Mouse (Mus musculus) brain, embryonic 14.5 days (tissue): Measurements from ENCODE around the gene Usp2.

ENCODE experiments used
- CTCF ChIP-seq: fragments of 200-500 bp; IDR thresholded peaks from 2 replicates; pipeline ENCODE4 v1.5.1; 2012; ENCODE audit warnings: inconsistent platforms, mild to moderate bottlenecking, moderate library complexity, borderline replicate concordance; ENCODE audit not compliant: insufficient read depth, insufficient read length; ENCODE audit errors: extremely low read depth
- POLR2A ChIP-seq: fragments of 200-500 bp; IDR thresholded peaks from 2 replicates; pipeline ENCODE4 v1.6.1; 2012; ENCODE audit warnings: mild to moderate bottlenecking, inconsistent platforms, borderline replicate concordance; ENCODE audit not compliant: poor library complexity, insufficient read depth, insufficient read length, severe bottlenecking; ENCODE audit errors: extremely low read depth

DNA sequence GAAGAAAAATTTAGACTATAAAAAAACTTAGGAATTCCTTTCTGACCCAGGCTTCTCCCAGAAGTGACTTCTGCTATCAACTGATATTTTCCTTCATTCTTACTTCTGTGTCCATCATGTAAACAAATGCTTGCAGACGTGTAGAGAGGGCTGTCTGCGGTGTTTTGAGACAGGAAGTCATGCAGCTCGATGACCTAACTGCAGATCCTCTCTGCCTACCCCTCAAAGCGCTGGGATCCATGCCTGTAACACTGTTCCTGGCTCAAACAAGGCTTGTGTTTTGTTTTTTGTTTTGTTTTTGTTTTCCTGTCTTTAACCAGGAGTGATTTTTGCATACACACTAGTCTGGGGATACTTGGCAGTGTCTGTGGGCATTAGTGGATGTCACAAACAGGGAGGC, 71.0 kb downstream of the Usp2 start:
- TF ChIP-seq CTCF: no peak
- TF ChIP-seq POLR2A: no peak
